Mouse (Mus musculus): ENCODE measurements around the gene Per3.

The Per3 gene

DNA sequence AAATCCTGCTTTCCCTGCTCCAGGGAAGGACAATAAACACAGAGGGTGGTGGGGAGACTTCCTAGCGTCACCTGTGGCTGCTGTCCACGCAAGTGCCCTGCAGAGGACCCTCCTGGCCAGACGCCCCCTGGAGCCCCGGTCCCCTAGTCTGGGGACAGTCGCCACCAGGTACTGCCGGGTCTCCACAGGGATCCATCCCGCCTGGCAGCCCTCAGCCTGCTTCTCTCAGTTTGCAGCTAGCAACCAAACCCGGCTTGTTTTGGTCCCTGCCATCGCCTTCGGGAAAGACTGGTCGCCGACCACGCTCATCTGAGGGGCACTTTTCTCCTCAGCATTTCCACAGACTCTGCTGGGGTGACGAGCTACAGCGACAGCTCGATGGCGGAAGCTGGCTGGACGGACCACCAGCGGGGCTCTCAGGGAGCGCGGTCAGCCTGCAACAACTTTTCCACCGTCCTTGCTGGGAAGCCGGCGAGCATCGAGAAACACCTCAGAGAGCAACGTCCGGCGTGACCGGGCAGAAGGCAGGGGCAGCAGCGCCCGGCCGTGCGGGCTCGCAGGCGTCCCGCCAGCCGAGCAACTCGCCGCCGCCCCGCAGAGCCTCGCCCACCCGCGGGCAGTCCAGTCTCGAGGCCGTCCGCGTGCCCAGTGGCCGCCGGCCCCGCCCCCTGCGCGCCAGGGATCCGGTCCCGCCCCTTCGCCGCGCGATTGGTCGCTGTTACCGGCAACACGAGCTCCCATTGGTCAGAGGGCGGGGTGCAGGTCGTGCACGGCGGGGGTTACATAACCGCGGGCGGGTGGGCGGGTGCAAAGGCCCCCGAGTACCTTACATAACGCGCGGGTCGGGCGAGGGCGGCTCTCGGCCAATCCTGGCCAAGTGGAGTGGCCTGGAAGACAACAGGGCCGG, at the start of gene Per3:
Gene Per3 (minus strand): TSS at position 629 of the 907 bp plus-strand sequence.
- peak; percentile 96 for DNase-seq (ENCODE audit: low spot score in 2 of 2)

DNA sequence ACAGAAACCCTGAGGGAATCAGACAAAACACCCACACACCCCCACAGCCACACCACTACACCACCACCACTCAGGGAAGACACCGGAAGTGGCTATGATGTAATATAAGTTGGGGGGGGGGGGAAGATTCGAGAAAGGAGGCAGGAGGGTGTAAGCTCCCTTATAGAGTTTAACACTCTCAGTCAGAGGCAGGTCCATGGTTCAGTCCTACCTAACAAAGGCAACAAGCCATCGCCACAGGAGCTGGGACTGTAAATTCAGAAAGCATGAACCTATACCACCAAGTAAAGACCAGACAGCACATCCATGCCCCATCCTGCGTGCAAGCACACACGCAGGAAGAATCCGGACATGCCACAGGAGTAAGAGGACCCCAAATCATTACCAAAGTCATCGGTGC, 44.8 kb upstream of the Per3 start, which contains the start of gene Gm13090:
Gene Gm13090 (plus strand): TSS at position 301 of the 400 bp plus-strand sequence.
- DNase-seq (ENCODE audit: low spot score in 2 of 2), result no peak

DNA sequence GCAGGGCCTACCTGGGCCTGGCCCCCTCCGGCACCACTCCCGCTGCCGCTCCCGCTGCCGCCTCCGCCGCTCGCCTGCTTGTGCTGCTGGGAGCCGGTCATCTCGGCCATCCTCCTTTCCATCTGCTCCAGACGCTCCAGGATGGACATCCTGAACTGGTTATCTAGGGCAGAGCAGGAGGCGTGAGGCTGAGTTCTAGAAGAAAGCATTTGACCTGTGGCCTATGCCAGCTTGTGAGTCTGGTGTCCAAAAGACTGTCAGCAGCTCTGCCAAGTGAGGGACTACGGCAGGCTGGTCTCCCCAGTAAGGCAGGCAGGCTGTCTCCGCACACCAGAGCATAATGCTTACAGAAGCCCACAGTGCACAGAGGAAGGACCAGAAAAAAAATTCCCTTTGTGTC, 44.4 kb upstream of the Per3 start:
- no peak for DNase-seq (ENCODE audit: low spot score in 2 of 2)

DNA sequence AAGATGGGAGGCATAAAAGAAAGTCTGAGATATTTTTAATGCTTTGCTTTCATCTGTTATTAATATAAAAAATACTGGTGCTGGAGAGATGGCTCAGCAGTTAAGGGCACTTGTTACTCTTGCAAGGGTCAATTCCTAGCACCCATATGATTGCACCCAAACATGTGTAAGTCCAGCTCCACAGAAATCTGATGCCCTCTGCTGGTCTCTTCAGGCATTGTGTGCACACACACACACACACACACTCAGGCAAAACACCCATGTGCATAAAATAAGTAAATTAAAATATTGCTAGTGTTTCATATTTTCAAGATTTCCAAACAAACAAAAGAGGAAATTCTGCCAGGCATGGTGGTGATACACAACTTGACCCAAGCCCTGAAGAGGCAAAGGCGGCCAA, 42.9 kb upstream of the Per3 start:
- DNase-seq (ENCODE audit: low spot score in 2 of 2), result no peak

DNA sequence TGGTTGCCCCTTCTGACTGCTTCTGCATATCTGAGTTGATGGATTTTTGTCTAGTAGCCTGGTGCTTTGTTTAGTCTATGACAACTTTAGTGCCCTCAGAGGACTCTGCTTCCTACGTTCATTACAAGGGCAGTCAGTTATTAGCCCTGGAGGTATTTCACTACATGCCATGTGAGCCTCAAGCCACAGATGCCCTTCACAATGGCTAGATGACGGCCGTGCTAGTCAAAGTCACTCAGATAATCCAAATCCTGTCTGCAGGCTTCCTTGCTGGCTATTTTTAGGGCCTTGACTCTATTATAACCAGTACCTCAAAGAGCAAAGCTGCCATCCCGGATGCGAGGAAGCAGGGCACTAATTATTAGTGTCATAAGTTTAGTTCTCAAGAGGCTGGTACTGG, 38.6 kb upstream of the Per3 start:
- DNase-seq (ENCODE audit: low spot score in 2 of 2), result no peak

DNA sequence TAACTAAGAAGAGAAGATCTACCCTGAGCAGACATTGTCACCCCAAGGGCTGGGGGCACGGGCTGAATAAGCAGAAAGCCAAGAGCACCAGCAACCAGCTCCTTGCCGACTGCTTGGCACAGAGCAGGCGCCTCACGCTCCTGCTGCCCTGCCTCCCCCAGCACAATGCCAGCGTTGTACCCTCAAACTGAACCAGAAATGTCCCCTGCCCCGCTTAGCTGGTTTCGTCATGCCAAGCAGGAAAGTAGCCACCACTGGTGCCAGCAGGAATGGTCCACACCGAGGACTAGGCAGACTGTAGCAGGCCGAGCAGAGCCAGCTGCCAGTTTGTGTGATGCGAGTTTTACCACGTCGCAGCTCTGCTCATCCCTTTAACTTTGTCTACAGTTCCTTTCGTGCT, 37.5 kb upstream of the Per3 start:
- no peak for DNase-seq (ENCODE audit: low spot score in 2 of 2)

DNA sequence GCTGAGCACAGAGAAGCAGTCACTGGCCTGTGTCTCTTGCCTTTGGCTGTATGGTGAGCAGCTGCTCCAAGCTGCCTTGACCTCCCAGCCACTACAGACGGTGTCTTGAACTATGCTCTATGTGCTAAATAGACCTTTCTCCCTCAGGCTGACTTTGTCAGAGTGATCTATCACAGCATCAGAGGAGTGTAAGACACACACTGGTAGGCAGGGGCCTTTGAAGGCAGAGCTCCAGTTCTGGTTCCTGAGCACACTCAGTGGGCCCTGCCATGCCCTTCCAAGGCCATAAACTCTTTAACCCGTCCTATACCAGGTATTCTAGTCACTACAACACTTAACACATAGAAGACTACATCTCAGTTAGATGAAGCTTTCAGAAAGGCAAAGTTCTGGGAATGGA, 36.9 kb upstream of the Per3 start:
- no peak for DNase-seq (ENCODE audit: low spot score in 2 of 2)

DNA sequence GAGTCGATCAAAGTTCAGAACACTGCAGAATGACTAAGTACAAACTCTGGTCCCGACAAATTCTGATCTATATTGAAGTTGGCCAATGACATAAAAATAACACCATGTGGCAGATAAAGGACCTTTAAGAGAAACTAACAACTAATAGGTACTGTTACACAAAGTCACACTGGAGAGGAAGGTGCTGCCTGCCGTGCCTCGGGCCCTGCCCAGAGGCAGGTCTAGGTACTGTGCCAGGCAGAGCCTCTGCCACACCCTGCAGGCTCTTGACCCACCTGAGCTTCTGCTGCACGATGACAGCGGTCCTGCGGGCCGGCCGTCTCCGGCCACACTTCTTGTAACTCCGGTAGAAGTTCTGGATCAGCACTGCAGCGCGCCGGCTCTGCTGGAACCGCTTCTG, 30.4 kb upstream of the Per3 start:
- no peak for DNase-seq (ENCODE audit: low spot score in 2 of 2)

DNA sequence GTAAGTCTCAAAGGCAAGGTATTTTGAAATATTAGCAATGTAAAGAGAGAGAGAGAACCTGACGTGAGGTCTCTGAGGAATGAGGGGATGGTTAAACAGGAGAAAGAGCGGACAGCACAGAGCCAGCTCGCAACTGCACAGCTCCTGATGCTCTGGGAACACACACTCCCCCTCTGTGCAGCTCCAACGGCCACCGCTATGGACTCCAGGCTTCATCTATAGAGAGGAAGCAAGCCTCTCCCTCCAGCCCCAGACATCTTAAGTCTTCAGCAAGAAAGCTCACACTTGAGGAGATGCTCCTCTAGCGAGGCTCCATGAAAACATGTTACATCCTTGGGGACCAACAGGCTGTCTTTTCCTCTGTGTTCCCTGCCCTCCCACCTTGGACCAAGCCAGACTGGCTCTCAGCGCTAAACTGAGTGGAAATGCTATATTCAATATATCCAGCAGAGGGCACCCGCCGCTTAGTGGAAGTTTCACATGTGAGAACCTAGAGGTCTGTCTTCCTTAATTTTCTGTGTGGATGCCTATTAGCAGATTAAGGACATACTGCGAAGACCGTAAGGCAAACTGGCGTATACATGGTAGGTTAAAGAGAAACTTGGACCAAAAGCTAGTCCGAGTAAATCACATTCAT, 28.8 kb upstream of the Per3 start:
- peak; percentile 60 to 62 for DNase-seq (ENCODE audit: low spot score in 2 of 2)

DNA sequence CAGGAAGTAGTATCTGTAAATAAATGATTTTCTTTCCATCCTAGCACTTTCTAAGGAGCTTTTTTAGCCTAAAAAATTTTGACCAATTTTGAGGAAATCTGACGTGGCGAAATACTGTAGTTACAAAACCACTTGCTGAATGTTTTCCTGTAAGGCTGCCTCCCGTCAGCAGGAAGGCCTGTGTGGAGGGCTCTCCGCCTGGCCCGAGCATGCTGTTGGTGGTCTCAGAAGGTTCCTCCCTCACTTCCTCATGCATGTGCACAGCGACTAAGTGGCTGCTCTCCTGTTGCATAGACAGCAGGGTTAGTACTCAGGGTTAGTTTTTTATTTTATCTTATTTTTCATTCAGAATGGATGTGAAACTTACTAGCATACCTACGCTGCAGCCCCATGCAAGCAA, 26.5 kb upstream of the Per3 start:
- no peak for DNase-seq (ENCODE audit: low spot score in 2 of 2)

DNA sequence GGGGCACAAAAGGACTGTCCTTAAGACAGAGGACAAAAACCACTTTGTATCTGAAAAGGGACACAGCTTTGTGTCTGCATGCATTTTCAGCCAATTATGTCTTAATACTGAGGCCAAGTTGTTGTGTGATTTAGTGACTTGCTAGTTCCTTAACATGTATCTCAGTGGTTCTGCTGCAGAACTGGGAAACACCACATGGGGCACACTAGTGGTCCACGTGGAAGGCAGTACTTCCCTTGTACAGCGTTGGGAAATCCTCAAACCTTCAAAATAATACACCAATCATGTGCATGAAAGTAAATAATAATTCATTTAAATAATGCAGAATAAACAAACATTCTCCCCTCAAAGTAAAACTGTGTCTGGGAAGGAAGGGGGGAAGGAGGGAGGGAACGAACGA, 24.3 kb upstream of the Per3 start:
- no peak for DNase-seq (ENCODE audit: low spot score in 2 of 2)

DNA sequence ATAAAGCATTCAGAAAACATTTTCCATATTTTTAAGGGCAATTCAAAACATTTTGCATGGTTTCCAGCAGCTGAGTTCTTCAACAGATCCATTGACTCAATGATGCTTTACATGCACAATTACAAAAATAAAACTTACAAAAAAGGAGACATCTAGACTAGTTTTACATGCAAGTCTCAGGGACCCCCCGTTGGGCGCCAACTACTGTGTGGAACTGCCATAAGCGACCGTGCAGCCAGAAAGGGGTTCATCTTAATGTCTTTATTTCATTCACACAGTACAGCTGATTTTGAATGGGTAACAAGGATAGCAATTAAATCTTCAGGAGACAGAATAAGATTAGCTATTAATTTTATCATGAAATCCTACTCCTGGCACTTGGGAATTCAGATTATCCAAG, 15.1 kb upstream of the Per3 start:
- DNase-seq (ENCODE audit: low spot score in 2 of 2), result no peak

DNA sequence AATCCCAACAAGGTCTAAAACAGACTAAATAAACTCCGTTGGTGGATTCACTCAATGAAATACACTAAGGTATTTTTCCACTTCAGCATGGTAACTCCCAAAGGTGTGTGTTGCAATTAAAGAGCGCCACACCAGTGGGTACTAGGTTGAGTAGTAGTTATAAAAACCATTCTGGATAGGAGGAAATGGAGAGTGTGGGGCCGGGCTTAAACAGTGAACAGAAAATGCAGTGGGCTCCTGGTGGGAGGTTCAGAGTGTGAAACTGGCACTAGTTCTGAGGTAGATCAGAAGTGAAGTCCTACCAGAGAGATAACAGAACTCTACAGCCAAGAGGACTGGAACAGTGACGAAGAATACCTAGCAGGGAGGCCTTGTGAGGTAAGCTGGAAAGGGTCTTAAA, 14.2 kb upstream of the Per3 start:
- no peak for DNase-seq (ENCODE audit: low spot score in 2 of 2)

DNA sequence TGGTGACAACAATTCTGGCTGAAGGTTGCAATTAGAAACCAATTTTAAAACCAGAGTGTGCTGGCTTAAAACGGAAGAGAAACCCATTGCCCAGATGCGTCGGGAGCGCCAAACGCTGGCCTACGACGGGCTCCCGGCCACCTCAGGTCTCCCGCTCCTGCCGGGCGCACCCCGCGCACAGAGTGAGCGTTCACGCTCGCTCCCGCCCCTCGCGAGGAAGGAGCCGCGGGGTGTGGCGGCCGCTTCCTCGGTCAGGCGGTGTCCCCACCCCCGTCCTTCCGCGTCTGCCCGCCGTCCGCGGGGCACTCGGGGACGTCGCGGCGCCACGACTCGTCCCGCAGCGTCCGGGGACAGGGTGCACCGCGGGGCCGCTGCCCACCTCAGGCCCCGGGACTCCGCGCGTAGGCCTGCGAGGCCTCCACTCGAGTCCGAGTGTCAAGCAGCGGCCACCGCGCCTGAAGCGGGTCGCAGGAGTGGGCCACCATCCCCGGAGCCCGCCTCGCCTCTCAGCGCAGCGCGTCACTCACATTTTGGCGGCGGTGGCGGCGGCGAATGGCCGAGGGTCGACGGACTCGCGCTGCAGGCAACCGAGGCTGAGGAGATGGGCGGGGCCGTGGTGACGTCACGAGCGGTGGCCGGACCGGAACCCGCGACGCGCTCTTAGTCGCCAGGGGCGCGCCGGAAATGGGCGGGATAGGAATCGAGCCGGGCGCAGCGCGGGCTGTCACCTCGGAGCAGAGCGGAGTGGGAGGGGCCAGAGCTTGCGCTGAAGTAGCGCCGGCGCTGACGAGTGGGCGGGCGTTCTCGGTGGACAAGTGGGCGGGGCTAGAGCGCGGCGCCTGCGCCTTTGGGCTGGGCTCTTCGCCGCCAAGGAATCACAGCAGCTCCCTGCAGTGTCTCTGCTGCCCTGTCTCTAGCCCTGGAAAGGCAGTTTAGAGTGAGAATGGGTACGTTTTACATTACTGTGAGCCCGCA, 13.2 kb upstream of the Per3 start, which contains the start of gene Vamp3:
Gene Vamp3 (minus strand): TSS at position 617 of the 975 bp plus-strand sequence.
- peak; percentile 96 to 98 for DNase-seq (ENCODE audit: low spot score in 2 of 2)

DNA sequence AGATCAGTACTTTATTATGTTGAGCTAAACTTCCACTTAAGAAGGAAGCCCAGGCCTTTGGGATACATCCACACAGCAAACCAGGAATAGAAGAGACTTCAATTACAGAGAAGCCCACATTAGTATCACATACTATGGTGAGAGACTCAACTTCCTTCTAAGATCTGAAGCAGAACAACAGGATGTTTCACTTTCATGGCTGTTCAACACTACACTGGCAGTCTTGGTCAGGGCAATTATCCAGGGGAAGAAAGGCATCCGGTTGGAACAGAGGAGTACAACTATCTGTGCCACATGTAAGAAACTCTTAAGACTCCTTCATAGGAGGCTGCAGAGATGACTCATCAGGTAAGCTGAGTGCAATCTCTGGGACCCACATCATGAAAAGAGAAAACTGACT, 6.7 kb upstream of the Per3 start:
- DNase-seq (ENCODE audit: low spot score in 2 of 2), result no peak

DNA sequence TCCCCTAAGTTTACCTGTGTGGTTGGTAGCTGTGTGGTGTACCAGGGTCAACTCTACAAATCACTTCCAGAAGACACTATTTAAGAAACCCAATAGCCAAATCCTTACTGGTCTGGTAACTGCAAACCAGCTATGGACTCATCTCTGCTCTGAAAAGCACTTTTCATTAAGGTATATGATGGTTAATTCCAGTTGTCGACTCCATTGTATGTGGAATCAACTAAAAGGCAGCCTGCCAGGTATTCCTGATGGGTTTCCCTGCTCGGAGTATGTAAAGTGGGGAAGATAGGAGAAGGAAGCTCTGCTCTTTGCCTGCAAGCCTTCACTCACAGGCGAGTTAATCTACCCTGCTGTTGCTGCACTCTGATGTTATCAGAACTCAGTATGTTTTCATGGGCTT, 2.1 kb upstream of the Per3 start:
- DNase-seq (ENCODE audit: low spot score in 2 of 2), result no peak

DNA sequence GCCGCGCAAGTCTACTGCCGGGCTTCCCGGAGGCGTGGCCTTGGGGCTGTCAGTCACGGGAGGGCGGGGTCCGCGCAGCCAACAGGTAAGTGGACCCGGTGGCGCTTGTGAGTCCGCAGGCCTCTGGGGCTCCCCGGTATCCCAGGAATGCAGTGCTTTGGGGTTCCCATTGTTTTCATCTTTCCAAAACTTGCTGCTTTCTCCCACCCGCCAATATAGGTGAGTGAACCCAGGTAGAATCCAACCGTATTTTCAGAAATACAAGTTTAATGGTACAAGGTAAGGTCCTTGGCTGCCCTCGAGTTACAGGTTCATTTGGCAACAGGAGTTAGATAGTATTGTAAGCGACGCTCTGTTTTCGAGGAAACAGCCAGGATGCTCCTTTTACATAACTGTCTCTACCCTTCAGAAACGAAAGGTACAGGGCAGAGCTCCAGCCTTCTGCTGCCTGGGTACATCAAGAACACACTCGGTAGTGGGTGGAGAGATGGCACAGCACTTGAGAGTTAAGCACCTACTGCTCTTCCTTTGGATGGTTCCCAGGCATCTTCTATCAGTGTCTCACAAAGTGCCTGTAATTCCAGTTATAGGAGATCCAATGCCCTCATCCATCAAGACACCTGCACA, 592 bp upstream of the Per3 start:
- DNase-seq (ENCODE audit: low spot score in 2 of 2), result peak in 1 of 2 experiments; percentile 90

DNA sequence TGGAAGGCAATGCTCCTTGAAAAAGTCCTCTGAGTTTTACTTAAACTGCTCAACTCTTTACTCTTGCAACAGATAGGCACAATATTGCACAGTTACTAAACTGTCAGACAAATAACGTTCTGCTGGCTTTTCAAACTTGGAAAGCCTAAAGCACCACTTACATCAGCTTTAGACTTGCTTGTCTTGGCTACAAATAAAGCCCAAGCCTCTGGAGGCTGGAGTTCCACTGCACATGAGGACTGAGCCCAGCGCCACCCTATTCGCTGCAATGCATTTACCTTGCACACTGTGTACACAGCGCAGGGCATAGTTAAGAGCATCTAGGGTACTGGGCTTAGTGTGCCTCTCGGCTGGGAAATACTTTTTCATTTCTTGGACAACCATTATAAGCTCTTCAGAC, 1.2 kb downstream of the Per3 start:
- peak in 1 of 2 experiments; percentile 19 for DNase-seq (ENCODE audit: low spot score in 2 of 2)

DNA sequence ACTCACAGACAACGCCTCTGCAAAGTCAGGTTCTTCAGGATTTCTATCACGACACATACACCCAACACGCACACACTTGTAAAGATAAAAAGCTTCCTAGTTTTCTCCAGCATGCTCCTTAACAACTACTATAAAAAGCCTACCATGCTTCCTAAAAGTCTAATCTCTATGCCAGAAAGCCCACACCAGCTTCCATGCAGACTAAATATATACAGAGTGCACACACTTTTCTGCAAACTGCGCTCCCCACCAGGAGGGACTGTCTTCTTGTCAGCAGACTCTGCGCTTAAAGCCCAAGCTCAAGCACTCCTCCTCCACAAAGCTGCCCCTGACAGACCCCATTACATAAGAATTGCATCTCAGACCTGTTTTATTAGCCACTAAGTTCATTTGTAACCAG, 3.0 kb downstream of the Per3 start:
- DNase-seq (ENCODE audit: low spot score in 2 of 2), result no peak

DNA sequence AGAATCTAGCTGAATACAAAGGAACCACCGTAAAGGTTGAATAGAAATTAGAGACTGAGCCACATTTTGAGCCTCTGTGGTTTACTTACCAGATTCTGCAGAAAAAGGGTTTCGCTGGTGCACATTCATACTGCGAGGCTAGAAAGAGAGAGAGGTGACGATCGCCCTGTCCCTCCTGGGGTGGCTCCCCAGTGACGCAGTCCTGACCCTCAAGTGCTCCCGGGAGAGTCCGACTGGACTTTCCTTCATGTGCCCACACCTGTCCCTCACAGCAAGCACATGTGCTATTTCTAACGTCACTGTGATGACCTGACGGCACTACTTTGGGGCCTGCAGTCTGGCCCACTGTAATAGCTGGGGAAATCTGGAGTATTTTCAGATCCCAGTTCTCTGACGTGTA, 6.7 kb downstream of the Per3 start:
- no peak for DNase-seq (ENCODE audit: low spot score in 2 of 2)

DNA sequence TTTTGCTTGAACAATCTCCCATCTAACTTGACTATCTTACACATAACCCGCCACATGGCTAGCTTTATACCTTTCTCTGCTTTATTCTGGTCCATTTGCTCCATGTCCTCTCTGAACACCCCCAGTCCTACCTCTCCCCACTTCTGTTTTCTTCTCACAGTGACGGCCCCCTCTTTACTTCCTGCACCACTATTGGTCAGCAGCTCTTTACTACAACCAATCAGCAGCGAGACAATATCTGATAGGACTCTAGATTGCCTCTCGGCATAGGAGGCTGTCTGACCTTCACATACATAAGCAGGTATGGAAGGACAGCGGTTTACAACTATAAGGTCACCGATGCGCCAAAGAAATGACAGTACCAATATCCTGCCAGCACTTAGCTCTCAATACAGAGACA, 7.9 kb downstream of the Per3 start:
- DNase-seq (ENCODE audit: low spot score in 2 of 2), result no peak

All from urinary bladder, adult 18-20 months (tissue).